Mouse (Mus musculus) ES-CJ7 (cell line): ENCODE data around the gene Gm10959.
A peak's percentile ranks its signal among the peaks of the same experiment; 100 is the strongest.

Experiments
- DNase-seq: peaks from one replicate; pipeline ENCODE4 v3.0.0; 2011; ENCODE audit warnings: low read depth, low spot score

Gm10959 gene

DNA sequence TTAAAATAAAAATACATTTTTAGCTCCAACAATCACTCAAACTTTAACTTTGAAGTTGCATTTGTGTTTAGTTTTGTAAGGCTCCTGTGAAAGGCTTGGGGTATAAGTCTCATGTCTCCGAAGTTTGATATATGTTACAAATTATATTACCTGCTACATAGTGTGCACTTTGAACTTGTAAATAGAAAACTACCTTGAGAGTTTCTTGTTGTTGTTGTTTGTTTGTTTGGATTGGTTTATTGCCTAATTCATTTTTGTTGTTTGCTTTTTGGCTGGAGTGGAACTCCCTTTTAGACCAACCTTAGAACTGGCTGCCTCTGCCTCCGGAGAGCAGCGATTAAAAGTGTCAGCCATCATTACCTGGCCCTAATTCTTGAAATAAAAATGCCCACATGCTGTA is 24.4 kb downstream of the Gm10959 start, which contains the start of gene Fabp2:
Fabp2 (plus strand) TSS at position 301 of the 400 bp plus-strand sequence.
- DNase-seq = no peak

DNA sequence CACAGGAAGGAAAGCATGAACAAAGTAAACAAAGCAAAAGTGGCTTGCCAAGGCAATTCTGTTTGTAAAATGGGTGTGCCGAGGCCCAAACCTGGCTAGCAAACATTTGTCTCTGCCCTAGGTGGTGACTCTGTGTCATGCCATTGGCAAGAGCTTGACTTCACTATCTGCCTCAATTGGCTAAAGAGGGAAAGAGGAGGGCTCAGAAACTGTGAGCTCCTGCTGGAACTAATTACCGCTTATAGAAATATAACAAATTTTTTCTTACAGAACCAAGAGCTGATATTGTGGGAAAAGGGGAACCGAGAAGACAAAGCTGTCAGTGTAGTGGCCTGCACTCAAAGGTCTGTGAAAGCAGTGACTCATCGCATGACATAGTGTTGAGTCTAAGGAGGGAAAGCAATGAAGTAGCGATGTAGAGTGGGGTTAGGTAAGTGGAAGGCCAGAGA is 30.8 kb downstream of the Gm10959 start:
- no peak for DNase-seq

- no peak for DNase-seq
Measured at GRCm38 (mm10) chr3:122887505-122888301, 31.5 kb downstream of the Gm10959 start.

DNA sequence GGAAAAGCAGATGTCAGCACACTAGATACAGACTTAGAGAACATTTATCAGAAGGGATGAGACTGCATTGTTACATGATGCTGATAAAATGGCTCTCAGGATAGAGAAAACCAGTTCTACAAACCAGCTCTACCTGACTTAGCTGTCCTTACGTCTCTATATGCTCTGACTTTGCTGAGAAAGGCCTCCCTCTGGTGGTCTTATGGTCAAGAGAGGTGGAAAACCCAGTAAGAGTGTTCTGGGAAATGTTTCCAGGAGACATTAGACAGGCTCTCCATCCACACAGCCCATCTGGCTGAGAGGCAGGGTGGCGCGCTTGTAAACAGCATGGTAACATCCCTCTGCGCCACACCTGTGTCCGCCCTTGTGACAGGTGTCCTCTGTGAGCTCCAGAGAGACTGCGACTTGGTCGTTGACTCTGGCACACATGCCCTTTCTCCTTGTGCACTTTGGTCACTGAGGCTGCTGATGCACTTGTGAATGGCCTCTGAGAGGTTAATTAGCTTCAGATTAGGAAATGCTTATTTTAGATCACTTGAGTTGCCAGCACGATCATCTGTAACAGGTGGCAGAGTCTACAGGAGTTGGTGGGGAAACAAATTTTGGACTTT is 40.4 kb downstream of the Gm10959 start:
- DNase-seq = peak; percentile 62

- no peak for DNase-seq
Measured at GRCm38 (mm10) chr3:122877543-122877942, 41.6 kb downstream of the Gm10959 start.

- DNase-seq = no peak
Measured at GRCm38 (mm10) chr3:122876870-122877269, 42.3 kb downstream of the Gm10959 start.

DNA sequence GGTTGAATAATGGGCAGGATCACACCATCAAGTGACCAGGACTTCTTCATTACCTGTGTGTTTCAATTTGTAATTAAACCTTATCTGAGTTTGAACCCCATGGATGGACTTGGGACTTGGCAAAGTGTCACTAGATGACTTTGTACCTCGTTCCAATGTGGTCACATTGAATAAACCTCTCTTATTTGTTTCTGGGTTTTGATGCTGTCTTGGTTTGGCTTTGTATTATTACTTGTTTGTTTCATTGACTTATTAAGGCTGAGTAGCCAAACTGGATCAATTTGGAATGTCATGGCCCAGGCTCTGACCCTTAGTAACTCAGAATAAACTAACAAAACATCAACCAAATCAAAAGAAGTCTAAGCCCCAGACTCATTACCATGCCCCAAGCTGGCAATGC is 47.6 kb downstream of the Gm10959 start:
- DNase-seq = no peak

GRCm38 (mm10) chr3:122868270-122868669 is 50.9 kb downstream of the Gm10959 start:
- DNase-seq = no peak

GRCm38 (mm10) chr3:122865092-122865491 is 54.1 kb downstream of the Gm10959 start:
- no peak for DNase-seq
